Mouse (Mus musculus): ENCODE measurements at regions not wholly inside any gene's neighbourhood (a gene's known extent, or its start where the extent isn't known, plus 50 kb on each side); places are given as distances from the start of the nearest gene placed in this dataset.

GRCm38 (mm10) chr3:101667767-101668387, 63.4 kb upstream of the Atp1a1 start:
- Histone ChIP-seq H3K36me3 (replicated peaks; ENCODE audit: low read length) (no peaks in the 10 kb centered on the region), H3K4me3 (replicated peaks) (no peak overlapping the region), H3K4me1 (peaks cover 24% of the 10 kb centered on the region), H3K9me3 (no peaks in the 10 kb centered on the region), H3K27me3 (replicated peaks) (peaks cover 8% of the 10 kb centered on the region)
- TF ChIP-seq FLI1 (IDR thresholded peaks at IDR 0.05; ENCODE audit: low read length) (no peak), GATA1 (IDR thresholded peaks at IDR 0.05; ENCODE audit: borderline replicate concordance, low read length) (no peak)

DNA sequence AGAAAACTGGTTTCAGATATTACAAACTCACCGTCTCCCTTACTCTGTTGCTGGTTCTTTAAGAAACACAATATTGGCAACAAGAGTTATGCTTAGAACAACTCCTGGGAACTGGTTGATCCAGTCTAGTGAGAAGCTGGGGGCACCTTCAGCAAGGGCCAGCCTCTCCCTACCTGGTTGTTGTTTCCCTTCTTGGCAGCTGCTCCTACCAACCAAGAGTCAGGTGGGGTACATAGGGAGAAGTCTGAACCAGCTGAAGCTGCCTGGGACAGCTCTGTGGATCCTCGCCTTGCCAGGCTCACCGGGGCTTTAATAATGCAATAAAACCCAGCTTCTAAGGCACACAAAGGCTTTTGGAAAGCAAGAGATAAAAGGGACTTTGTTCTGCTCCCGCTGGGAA, 62.7 kb upstream of the Atp1a1 start:
- H3K9me3 ChIP-seq: no peaks in the 10 kb centered on the region
- H3K4me3 ChIP-seq (replicated peaks): no peak overlapping the region
- H3K36me3 ChIP-seq (replicated peaks; ENCODE audit: low read length): no peaks in the 10 kb centered on the region
- TF ChIP-seq GATA1 (IDR thresholded peaks at IDR 0.05; ENCODE audit: borderline replicate concordance, low read length) (no peak), FLI1 (IDR thresholded peaks at IDR 0.05; ENCODE audit: low read length) (no peak)
- H3K4me1 ChIP-seq: peaks cover 20% of the 10 kb centered on the region
- H3K27me3 ChIP-seq (replicated peaks): peaks cover 8% of the 10 kb centered on the region

DNA sequence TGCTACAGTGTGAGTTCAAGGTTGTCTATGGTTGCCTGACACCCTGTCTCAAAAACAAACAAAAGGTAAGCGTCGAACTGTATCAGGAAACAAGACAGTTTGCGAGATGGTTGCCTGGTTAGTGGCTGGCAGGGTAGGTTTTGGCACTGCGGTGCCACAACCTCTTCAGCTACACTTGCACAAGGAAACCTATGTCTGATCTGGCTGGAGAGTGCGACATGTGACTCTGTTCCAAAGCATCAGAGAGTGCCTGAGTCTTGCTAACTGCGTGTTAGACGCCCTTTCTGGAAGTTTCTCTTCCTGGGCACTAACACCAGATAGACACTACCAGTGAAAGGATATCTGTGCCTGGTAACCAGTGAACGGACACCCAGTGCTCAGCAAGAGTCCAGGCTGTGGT, 62.1 kb upstream of the Atp1a1 start:
- Histone ChIP-seq H3K4me3 (replicated peaks) (no peak overlapping the region), H3K9me3 (no peaks in the 10 kb centered on the region), H3K36me3 (replicated peaks; ENCODE audit: low read length) (no peaks in the 10 kb centered on the region), H3K27me3 (replicated peaks) (peaks cover 8% of the 10 kb centered on the region), H3K4me1 (peaks cover 20% of the 10 kb centered on the region)
- no peak for TF ChIP-seq FLI1 (IDR thresholded peaks at IDR 0.05; ENCODE audit: low read length)
- TF ChIP-seq GATA1 (IDR thresholded peaks at IDR 0.05; ENCODE audit: borderline replicate concordance, low read length): no peak

DNA sequence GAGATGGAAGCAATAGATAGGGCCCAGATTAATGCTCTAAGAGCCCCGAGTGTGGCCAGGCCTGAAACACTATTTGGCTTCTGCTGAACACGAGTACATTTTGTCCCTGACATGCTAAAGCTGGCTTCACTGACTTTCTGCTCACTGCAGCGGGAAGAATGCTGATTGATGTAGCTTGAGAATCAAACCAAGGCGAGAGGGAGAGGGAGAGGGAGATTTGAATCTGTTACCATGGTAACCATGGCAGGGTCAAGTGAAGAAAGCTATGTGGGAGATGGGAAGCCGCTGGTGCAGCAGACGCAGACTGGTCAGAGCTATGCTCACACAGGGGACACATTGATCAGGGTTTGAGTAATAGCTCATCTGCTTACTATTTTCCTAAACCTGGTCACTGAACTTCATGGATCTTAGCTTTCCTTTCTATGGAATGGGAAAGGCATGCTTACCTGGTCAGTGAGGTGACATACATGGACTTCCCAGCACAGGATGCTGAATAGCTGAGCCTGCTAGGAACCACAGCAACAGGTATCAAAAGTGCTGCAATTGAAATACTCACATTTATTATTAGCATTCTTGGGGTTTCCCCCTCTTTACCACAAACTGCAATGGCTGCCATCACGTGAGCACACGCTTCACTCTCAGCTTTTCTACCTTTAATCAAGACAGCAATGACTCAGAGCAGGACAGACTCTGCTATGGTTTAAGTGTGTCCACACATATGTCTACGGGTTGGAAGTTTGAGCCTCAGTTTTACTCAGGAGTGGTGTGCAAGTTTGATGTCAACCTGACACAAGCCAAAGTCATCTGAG, 56.9 kb upstream of the Atp1a1 start:
- peaks cover 13% of the 10 kb centered on the region for H3K27me3 ChIP-seq (replicated peaks)
- no peaks in the 10 kb centered on the region for H3K4me1 ChIP-seq
- no peaks in the 10 kb centered on the region for H3K9me3 ChIP-seq
- no peak overlapping the region for H3K4me3 ChIP-seq (replicated peaks)
- H3K36me3 ChIP-seq (replicated peaks; ENCODE audit: low read length): no peaks in the 10 kb centered on the region
- TF ChIP-seq FLI1 (IDR thresholded peaks at IDR 0.05; ENCODE audit: low read length) (no peak), GATA1 (IDR thresholded peaks at IDR 0.05; ENCODE audit: borderline replicate concordance, low read length) (no peak)

GRCm38 (mm10) chr3:101660635-101661034, 56.2 kb upstream of the Atp1a1 start:
- Histone ChIP-seq H3K36me3 (replicated peaks; ENCODE audit: low read length) (no peaks in the 10 kb centered on the region), H3K4me3 (replicated peaks) (no peak overlapping the region), H3K9me3 (no peaks in the 10 kb centered on the region), H3K27me3 (replicated peaks) (peaks cover 16% of the 10 kb centered on the region), H3K4me1 (no peaks in the 10 kb centered on the region)
- TF ChIP-seq FLI1 (IDR thresholded peaks at IDR 0.05; ENCODE audit: low read length) (no peak), GATA1 (IDR thresholded peaks at IDR 0.05; ENCODE audit: borderline replicate concordance, low read length) (no peak)

DNA sequence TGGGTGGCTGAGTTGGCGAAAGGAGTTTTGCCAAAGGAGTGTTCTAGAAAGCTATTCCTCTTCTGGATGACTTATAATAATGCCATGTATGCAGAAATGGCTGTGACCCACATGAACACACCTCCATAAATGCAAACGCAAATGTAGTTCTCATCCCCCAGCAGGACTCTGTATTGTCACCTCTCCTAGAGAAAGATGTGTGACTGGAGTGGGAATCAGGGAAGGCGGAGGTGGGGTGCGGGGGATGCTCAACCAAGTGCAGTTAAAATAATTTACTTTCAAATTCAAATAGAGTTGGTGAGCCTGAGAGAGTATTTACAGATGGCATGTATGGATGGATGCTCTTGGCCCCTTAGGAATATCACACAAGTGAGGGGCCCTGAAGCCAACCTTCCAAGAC, 55.7 kb upstream of the Atp1a1 start:
- no peaks in the 10 kb centered on the region for H3K36me3 ChIP-seq (replicated peaks; ENCODE audit: low read length)
- no peaks in the 10 kb centered on the region for H3K9me3 ChIP-seq
- TF ChIP-seq GATA1 (IDR thresholded peaks at IDR 0.05; ENCODE audit: borderline replicate concordance, low read length) (no peak), FLI1 (IDR thresholded peaks at IDR 0.05; ENCODE audit: low read length) (no peak)
- peaks cover 18% of the 10 kb centered on the region for H3K27me3 ChIP-seq (replicated peaks)
- no peaks in the 10 kb centered on the region for H3K4me1 ChIP-seq
- no peak overlapping the region for H3K4me3 ChIP-seq (replicated peaks)

DNA sequence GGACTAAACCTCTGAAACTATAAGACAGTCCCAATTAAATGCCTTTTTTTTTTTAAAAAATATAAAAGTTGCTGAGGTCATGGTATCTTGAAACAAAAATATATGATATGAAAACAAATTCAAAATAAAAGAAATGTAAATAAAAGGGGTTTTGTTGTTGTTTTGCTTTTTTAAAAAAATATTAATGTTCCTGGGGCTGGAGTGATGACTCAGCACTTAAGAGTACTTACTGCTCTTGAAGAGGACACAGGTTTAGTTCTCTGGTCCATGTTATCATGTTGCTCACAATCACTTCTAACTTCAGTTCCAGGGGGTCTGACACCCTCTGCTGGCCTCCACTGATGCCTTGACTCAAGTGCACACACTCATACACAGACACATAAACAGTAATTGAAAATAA, 53.5 kb upstream of the Atp1a1 start:
- no peak for TF ChIP-seq GATA1 (IDR thresholded peaks at IDR 0.05; ENCODE audit: borderline replicate concordance, low read length)
- TF ChIP-seq FLI1 (IDR thresholded peaks at IDR 0.05; ENCODE audit: low read length): no peak
- Histone ChIP-seq H3K9me3 (no peaks in the 10 kb centered on the region), H3K4me3 (replicated peaks) (no peak overlapping the region), H3K4me1 (no peaks in the 10 kb centered on the region), H3K36me3 (replicated peaks; ENCODE audit: low read length) (no peaks in the 10 kb centered on the region), H3K27me3 (replicated peaks) (peaks cover 16% of the 10 kb centered on the region)

- no peaks in the 10 kb centered on the region for H3K9me3 ChIP-seq
- peaks cover 6% of the 10 kb centered on the region for H3K27me3 ChIP-seq (replicated peaks)
- no peak overlapping the region for H3K4me3 ChIP-seq (replicated peaks)
- H3K4me1 ChIP-seq: peaks cover 13% of the 10 kb centered on the region
- no peak for TF ChIP-seq FLI1 (IDR thresholded peaks at IDR 0.05; ENCODE audit: low read length)
- no peak for TF ChIP-seq GATA1 (IDR thresholded peaks at IDR 0.05; ENCODE audit: borderline replicate concordance, low read length)
- H3K36me3 ChIP-seq (replicated peaks; ENCODE audit: low read length): no peaks in the 10 kb centered on the region
Measured at GRCm38 (mm10) chr3:101654720-101655119, 50.2 kb upstream of the Atp1a1 start.
